Mouse (Mus musculus) heart, adult 9 months (tissue): ENCODE measurements around the gene Olfr643.

Source experiments
- DNase-seq, 2 experiments: peaks; one replicate each; pipeline ENCODE4 v3.0.0; 2022; ENCODE audit warnings: low spot score in 2 of 2

Olfr643 gene

GRCm38 (mm10) chr7:104137305-104137704 lies at the start of gene Olfr643:
Olfr643 (minus strand) TSS chr7:104137405.
- no peak for DNase-seq

- no peak for DNase-seq
Measured at GRCm38 (mm10) chr7:104183292-104183691, 46.1 kb upstream of the Olfr643 start, which contains the start of gene Olfr648. Olfr648 (minus strand) TSS chr7:104183392.

GRCm38 (mm10) chr7:104179074-104179473 lies 41.9 kb upstream of the Olfr643 start:
- no peak for DNase-seq

GRCm38 (mm10) chr7:104178422-104179054 lies 41.3 kb upstream of the Olfr643 start:
- no peak for DNase-seq

- no peak for DNase-seq
Measured at GRCm38 (mm10) chr7:104175085-104175484, 37.9 kb upstream of the Olfr643 start.

GRCm38 (mm10) chr7:104169634-104170204 lies 32.5 kb upstream of the Olfr643 start:
- DNase-seq = no peak

- DNase-seq = no peak
Measured at GRCm38 (mm10) chr7:104167105-104167504, 29.9 kb upstream of the Olfr643 start.

- no peak for DNase-seq
Measured at GRCm38 (mm10) chr7:104150456-104150855, 13.3 kb upstream of the Olfr643 start, which contains the start of gene Ubqlnl. Ubqlnl (minus strand) TSS chr7:104150556.

- DNase-seq = no peak
Measured at GRCm38 (mm10) chr7:104143179-104143578, 6.0 kb upstream of the Olfr643 start, which contains the start of gene Ubqln3. Ubqln3 (minus strand) TSS chr7:104143279.

- no peak for DNase-seq
Measured at GRCm38 (mm10) chr7:104129726-104130125, 7.5 kb downstream of the Olfr643 start, which contains the start of gene Ubqln5. Ubqln5 (minus strand) TSS chr7:104129826.

- DNase-seq = no peak
Measured at GRCm38 (mm10) chr7:104104757-104104972, 32.5 kb downstream of the Olfr643 start, which contains the start of gene Olfr646. Olfr646 (plus strand) TSS chr7:104104873.

GRCm38 (mm10) chr7:104103913-104104756 lies 33.1 kb downstream of the Olfr643 start:
- no peak for DNase-seq

- no peak for DNase-seq
Measured at GRCm38 (mm10) chr7:104085365-104085764, 51.8 kb downstream of the Olfr643 start, which contains the start of gene Olfr645. Olfr645 (minus strand) TSS chr7:104085465.

- no peak for DNase-seq
Measured at GRCm38 (mm10) chr7:104071769-104072168, 65.4 kb downstream of the Olfr643 start, which contains the start of gene Olfr644. Olfr644 (minus strand) TSS chr7:104071869.

GRCm38 (mm10) chr7:104061345-104061744 lies 75.9 kb downstream of the Olfr643 start, which contains the start of gene 4930516K23Rik:
4930516K23Rik (minus strand) TSS chr7:104061445.
- no peak for DNase-seq

- DNase-seq = no peak
Measured at GRCm38 (mm10) chr7:104059215-104059614, 78.0 kb downstream of the Olfr643 start.

GRCm38 (mm10) chr7:104052566-104052965 lies 84.6 kb downstream of the Olfr643 start, which contains the start of gene Olfr642:
Olfr642 (minus strand) TSS chr7:104052666.
- DNase-seq = no peak

- DNase-seq = no peak
Measured at GRCm38 (mm10) chr7:104050745-104051144, 86.5 kb downstream of the Olfr643 start.

- no peak for DNase-seq
Measured at GRCm38 (mm10) chr7:104035145-104035544, 102.1 kb downstream of the Olfr643 start, which contains the start of gene Olfr641. Olfr641 (plus strand) TSS chr7:104035445.

GRCm38 (mm10) chr7:104026978-104027377 lies 110.2 kb downstream of the Olfr643 start:
- DNase-seq = no peak

- DNase-seq = no peak
Measured at GRCm38 (mm10) chr7:104025473-104025872, 111.7 kb downstream of the Olfr643 start, which contains the start of gene Olfr640. Olfr640 (minus strand) TSS chr7:104025573.

- no peak for DNase-seq
Measured at GRCm38 (mm10) chr7:104021651-104022050, 115.6 kb downstream of the Olfr643 start.
